Mouse (Mus musculus) myocyte (in vitro differentiated cells): ENCODE results near the gene Kif1c.
"Not testable (repeated sequence)": the region's sequence is repeated elsewhere in the genome, so short reads cannot be mapped to it uniquely, and the experiment has no call there.

ENCODE experiments used
- MYOG ChIP-seq, 3 experiments: IDR thresholded peaks; one replicate each; pipeline ENCODE4 v1.6.1; 2011; ENCODE audit warnings: control low read depth in 2 of 3, low read depth in 2 of 3, mild to moderate bottlenecking in 2 of 3; ENCODE audit not compliant: insufficient read length in 2 of 3, control insufficient read depth in 1 of 3, insufficient read depth in 1 of 3
- POLR2A ChIP-seq: IDR thresholded peaks from one replicate; pipeline ENCODE4 v1.6.1; 2011; ENCODE audit warnings: low read depth, mild to moderate bottlenecking, control low read depth, moderate library complexity; ENCODE audit not compliant: insufficient read length

DNA sequence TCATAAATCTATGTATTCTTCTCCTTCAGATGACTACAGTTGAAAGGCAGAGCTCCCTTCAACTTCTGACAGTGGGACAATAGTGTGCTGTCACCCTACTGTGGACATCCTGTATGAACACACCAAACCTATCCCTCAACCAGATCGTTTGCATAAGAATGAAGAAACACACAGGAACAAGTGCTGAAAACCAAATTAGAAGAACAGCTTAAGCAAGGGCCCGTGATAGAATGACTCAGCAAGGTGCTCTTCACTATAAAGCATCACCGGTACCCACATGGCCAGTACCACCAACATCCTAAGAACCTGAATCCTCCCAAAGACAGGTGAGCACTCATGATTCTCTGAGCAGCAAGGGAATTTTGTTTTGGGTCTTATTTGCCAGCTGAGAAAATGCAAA is 60.1 kb downstream of the Kif1c start:
- TF ChIP-seq POLR2A; MYOG (IDR thresholded peaks at IDR 0.05; ENCODE audit: control insufficient read depth in 1 of 3, insufficient read depth in 1 of 3, insufficient read length in 2 of 3, low read depth in 2 of 3): not testable (repeated sequence)
